Mouse (Mus musculus) layer of hippocampus, adult 6 months (tissue): ENCODE data around the gene Kcnk7. TPM values are rescaled to one million over a fixed set of nuclear protein-coding genes. Genes with fewer than 3 reads are reported as not detected.

ENCODE experiments used
- long read RNA-seq, 2 experiments: library from polyadenylated mRNA; unstranded; transcript quantifications; one replicate each; pipeline ENCODE4 v2.0.0; 2019 to 2020
- microRNA-seq: library from miRNA; unstranded; fragments of <30 nt; microRNA quantifications from one replicate; pipeline ENCODE4 v1.2.0, GENCODE M21; 2020
- polyA plus RNA-seq: library from polyadenylated mRNA; unstranded; fragments of <200 nt; fragmentation: Nextera tagmentation; gene quantifications from 2 replicates; pipeline ENCODE4 v1.2.3, GENCODE M21; 2021

Kcnk7 gene
- 0.65 and 0.82 TPM in 2 replicates for polyA plus RNA-seq
- long read RNA-seq, experiment 1, partial matches to known transcripts = 2 of 2 reads
- long read RNA-seq, experiment 1, other reads (novel, unspliced or antisense) = 0 of 2 reads
- long read RNA-seq, experiment 2, partial matches to known transcripts = 0 of 5 reads
- long read RNA-seq, experiment 2, other reads (novel, unspliced or antisense) = 5 of 5 reads

GRCm38 (mm10) chr19:5704163-5704800 is at the start of gene Kcnk7:
Kcnk7 (plus strand) TSS chr19:5704367.

GRCm38 (mm10) chr19:5662981-5663913 is 40.9 kb upstream of the Kcnk7 start, which contains the start of gene Sipa1:
Sipa1 (minus strand) TSS chr19:5663707.

GRCm38 (mm10) chr19:5688200-5689087 is 15.7 kb upstream of the Kcnk7 start, which contains the start of the genes Map3k11 and Pcnx3:
Map3k11 (plus strand) TSS chr19:5688742.
Pcnx3 (minus strand) TSS chr19:5688908.

GRCm38 (mm10) chr19:5725767-5726515 is 21.8 kb downstream of the Kcnk7 start, which contains the start of gene Ehbp1l1:
Ehbp1l1 (minus strand) TSS chr19:5726317.

GRCm38 (mm10) chr19:5729444-5729815 is 25.3 kb downstream of the Kcnk7 start, which contains the start of gene Fam89b:
Fam89b (minus strand) TSS chr19:5729653.

GRCm38 (mm10) chr19:5740320-5741317 is 36.5 kb downstream of the Kcnk7 start, which contains the start of gene Ltbp3:
Ltbp3 (plus strand) TSS chr19:5740904.

Small RNA genes lying within 50 kb of the gene (microRNA-seq; reads per million reads assigned to microRNA genes)
- 1.9 reads per million for gene Mir6987

Other genes with a start within 250 kb of the Kcnk7 start
- 15.8 and 16.5 TPM in 2 replicates for gene Ccdc85b, start 246.5 kb upstream of the Kcnk7 start, polyA plus RNA-seq
- 85.1 and 88.5 TPM in 2 replicates for gene Fibp, start 243.8 kb upstream of the Kcnk7 start, polyA plus RNA-seq
- 0.20 and 0.41 TPM in 2 replicates for gene Ctsw, start 235.9 kb upstream of the Kcnk7 start, polyA plus RNA-seq
- gene Efemp2, start 230.4 kb upstream of the Kcnk7 start, polyA plus RNA-seq = 17.7 and 32.4 TPM in 2 replicates
- 24.3 and 24.9 TPM in 2 replicates for gene Mus81, start 216.0 kb upstream of the Kcnk7 start, polyA plus RNA-seq
- gene Cfl1, start 213.9 kb upstream of the Kcnk7 start, polyA plus RNA-seq = 906 and 1,048 TPM in 2 replicates
- not detected in 2 replicates for gene 1700020D05Rik, start 200.6 kb upstream of the Kcnk7 start, polyA plus RNA-seq
- gene Snx32, start 193.8 kb upstream of the Kcnk7 start, polyA plus RNA-seq = 50.6 and 51.6 TPM in 2 replicates
- not detected in 2 replicates for gene Ovol1, start 143.7 kb upstream of the Kcnk7 start, polyA plus RNA-seq
- gene Ap5b1, start 136.3 kb upstream of the Kcnk7 start, polyA plus RNA-seq = 2.8 and 5.1 TPM in 2 replicates
- gene Rnaseh2c, start 102.5 kb upstream of the Kcnk7 start, polyA plus RNA-seq = 47.4 and 53.5 TPM in 2 replicates
- gene Kat5, start 94.1 kb upstream of the Kcnk7 start, polyA plus RNA-seq = 41.3 and 45.1 TPM in 2 replicates
- gene Rela, start 66.9 kb upstream of the Kcnk7 start, polyA plus RNA-seq = 9.2 and 14.8 TPM in 2 replicates
- gene Sipa1, start 40.7 kb upstream of the Kcnk7 start, polyA plus RNA-seq = 7.2 and 9.3 TPM in 2 replicates
- gene Map3k11, start 15.6 kb upstream of the Kcnk7 start, polyA plus RNA-seq = 6.1 and 6.9 TPM in 2 replicates
- 6.7 and 8.1 TPM in 2 replicates for gene Pcnx3, start 15.5 kb upstream of the Kcnk7 start, polyA plus RNA-seq
- 9.6 and 11.4 TPM in 2 replicates for gene Ehbp1l1, start 21.9 kb downstream of the Kcnk7 start, polyA plus RNA-seq
- gene Fam89b, start 25.3 kb downstream of the Kcnk7 start, polyA plus RNA-seq = 13.9 and 17.1 TPM in 2 replicates
- 2.5 and 4.3 TPM in 2 replicates for gene Ltbp3, start 36.5 kb downstream of the Kcnk7 start, polyA plus RNA-seq
- gene Scyl1, start 67.1 kb downstream of the Kcnk7 start, polyA plus RNA-seq = 53.3 and 62.2 TPM in 2 replicates
- 14.0 and 15.8 TPM in 2 replicates for gene Frmd8, start 170.9 kb downstream of the Kcnk7 start, polyA plus RNA-seq
- gene Slc25a45, start 173.4 kb downstream of the Kcnk7 start, polyA plus RNA-seq = 0.98 and 1.3 TPM in 2 replicates
- gene Tigd3, start 189.8 kb downstream of the Kcnk7 start, polyA plus RNA-seq = 0.85 and 0.88 TPM in 2 replicates
- gene Dpf2, start 208.6 kb downstream of the Kcnk7 start, polyA plus RNA-seq = 36.4 and 37.3 TPM in 2 replicates
- gene Cdc42ep2, start 220.4 kb downstream of the Kcnk7 start, polyA plus RNA-seq = 8.6 and 11.3 TPM in 2 replicates